Mouse (Mus musculus) layer of hippocampus, adult 11-12 months (tissue): ENCODE measurements at regions not wholly inside any gene's neighbourhood (a gene's known extent, or its start where the extent isn't known, plus 50 kb on each side); places are given as distances from the start of the nearest gene placed in this dataset.

ENCODE experiments used
- DNase-seq: peaks from one replicate; pipeline ENCODE4 v3.0.0; 2022; ENCODE audit warnings: low spot score

- no peak for DNase-seq
Observed at GRCm38 (mm10) chr10:30259716-30260115, 59.4 kb upstream of the Cenpw start.

GRCm38 (mm10) chr10:30257889-30258288 lies 57.5 kb upstream of the Cenpw start:
- no peak for DNase-seq
